Mouse (Mus musculus) embryonic facial prominence, embryonic 14.5 days (tissue): ENCODE results near the gene Ramp2. TPM values are rescaled to one million over a fixed set of nuclear protein-coding genes. Genes with fewer than 3 reads are reported as not detected.

Experiments
- ATAC-seq: fragments of 200-750 bp; cut with Nextera tagmentation; 2 replicates; pipeline ENCODE4 v1.8.0; 2017; ENCODE audit warnings: low read depth, moderate number of reproducible peaks, moderate TSS enrichment
- DNase-seq: peaks from one replicate; pipeline ENCODE4 v3.0.0-alpha.2; 2015; ENCODE audit warnings: low spot score
- H3K27ac ChIP-seq: fragments of 300-500 bp; sonication (generic); replicated peaks from 2 replicates; pipeline ENCODE4 v1.5.1; 2014; ENCODE audit warnings: low read depth, mild to moderate bottlenecking, low read length, moderate library complexity
- H3K27me3 ChIP-seq: fragments of 300-500 bp; sonication (generic); replicated peaks from 2 replicates; pipeline ENCODE4 v1.6.1; 2014; ENCODE audit warnings: low read length; ENCODE audit not compliant: control insufficient read depth, insufficient read depth
- H3K36me3 ChIP-seq: fragments of 300-500 bp; sonication (generic); 2 replicates; pipeline ENCODE4 v1.6.1; 2014; ENCODE audit warnings: low read length, mixed read lengths; ENCODE audit not compliant: control insufficient read depth, insufficient read depth
- H3K4me1 ChIP-seq: fragments of 300-500 bp; sonication (generic); 2 replicates; pipeline ENCODE4 v1.6.1; 2014; ENCODE audit warnings: antibody characterized with exemption, low read length; ENCODE audit not compliant: control insufficient read depth, insufficient read depth
- H3K4me2 ChIP-seq: fragments of 300-500 bp; sonication (generic); 2 replicates; pipeline ENCODE4 v1.6.1; 2014; ENCODE audit warnings: low read depth, mild to moderate bottlenecking, low read length, moderate library complexity, mixed read lengths
- H3K4me3 ChIP-seq: fragments of 300-500 bp; sonication (generic); 2 replicates; pipeline ENCODE4 v1.5.1; 2014; ENCODE audit warnings: low read depth, mild to moderate bottlenecking, low read length
- H3K9ac ChIP-seq: fragments of 300-500 bp; sonication (generic); 2 replicates; pipeline ENCODE4 v1.6.1; 2014; ENCODE audit warnings: low read depth, mild to moderate bottlenecking, low read length, moderate library complexity, mixed read lengths
- H3K9me3 ChIP-seq: fragments of 300-500 bp; sonication (generic); 2 replicates; pipeline ENCODE4 v1.6.1; 2016; ENCODE audit warnings: low read length; ENCODE audit not compliant: control insufficient read depth
- WGBS: fragments of 180-500 bp; shearing (Covaris S2); extraction: QIAGEN DNeasy Blood & Tissue Kit; methylation state at CpG from one replicate; pipeline ENCODE4 v1.1.7; 2014; 5-methylcytosine and 5-hydroxymethylcytosine counted together
- polyA plus RNA-seq: library from polyadenylated mRNA; unstranded; fragments of >200 nt; fragmentation: Nextera tagmentation; extraction: Ambion mirVana; gene quantifications from 2 replicates; pipeline ENCODE4 v1.2.1, GENCODE M21; 2014

Gene Ramp2
- 128 and 154 TPM in 2 replicates for polyA plus RNA-seq

- Histone ChIP-seq H3K27ac (peak within 1 kb of the TSS; percentile 83), H3K27me3 (no peaks in the 10 kb centered on the region), H3K4me3 (peak within 1 kb of the TSS; percentile 68), H3K36me3 (no peaks in the 10 kb centered on the region), H3K4me2 (peak within 1 kb of the TSS; percentile 95), H3K9me3 (no peaks in the 10 kb centered on the region), H3K9ac (peak within 1 kb of the TSS; percentile 76), H3K4me1 (peaks cover 14% of the 10 kb centered on the region)
- ATAC-seq (peak; percentile 74), DNase-seq (peak; percentile 74)
- WGBS = under 1% methylated on average over 31 of the region's 63 CpGs
Measured at GRCm38 (mm10) chr11:101245855-101246701, at the start of gene Ramp2. Gene Ramp2, plus strand, starts transcription at chr11:101246028.

- WGBS = 94% methylated on average over 8 of the region's 8 CpGs
- Histone ChIP-seq H3K27me3 (no peaks in the 10 kb centered on the region), H3K4me1 (no peaks in the 10 kb centered on the region), H3K4me2 (no peak overlapping the region), H3K9ac (no peak overlapping the region), H3K27ac (no peak overlapping the region), H3K9me3 (no peaks in the 10 kb centered on the region), H3K36me3 (peaks cover 86% of the 10 kb centered on the region), H3K4me3 (no peak overlapping the region)
- DNase-seq = no peak
- ATAC-seq = no peak
Measured at GRCm38 (mm10) chr11:101196175-101196574, 49.7 kb upstream of the Ramp2 start.

GRCm38 (mm10) chr11:101199555-101199954 lies 46.3 kb upstream of the Ramp2 start:
- H3K9ac ChIP-seq = no peak overlapping the region
- no peak overlapping the region for H3K27ac ChIP-seq
- no peaks in the 10 kb centered on the region for H3K4me1 ChIP-seq
- H3K36me3 ChIP-seq = peaks cover 88% of the 10 kb centered on the region
- ATAC-seq (no peak), DNase-seq (no peak)
- H3K9me3 ChIP-seq = no peaks in the 10 kb centered on the region
- WGBS = 95% methylated on average over 3 of the region's 3 CpGs
- H3K27me3 ChIP-seq = no peaks in the 10 kb centered on the region
- no peak overlapping the region for H3K4me3 ChIP-seq
- H3K4me2 ChIP-seq = no peak overlapping the region

GRCm38 (mm10) chr11:101200986-101201385 lies 44.8 kb upstream of the Ramp2 start:
- Histone ChIP-seq H3K4me2 (no peak overlapping the region), H3K27ac (no peak overlapping the region), H3K4me3 (no peak overlapping the region), H3K4me1 (no peaks in the 10 kb centered on the region), H3K36me3 (peaks cover 87% of the 10 kb centered on the region), H3K9me3 (no peaks in the 10 kb centered on the region), H3K27me3 (no peaks in the 10 kb centered on the region), H3K9ac (no peak overlapping the region)
- no peak for ATAC-seq
- peak; percentile 59 for DNase-seq
- WGBS = 29% methylated on average over 7 of the region's 7 CpGs

GRCm38 (mm10) chr11:101211970-101212369 lies 33.9 kb upstream of the Ramp2 start:
- peaks cover 82% of the 10 kb centered on the region for H3K36me3 ChIP-seq
- no peak overlapping the region for H3K27ac ChIP-seq
- no peaks in the 10 kb centered on the region for H3K9me3 ChIP-seq
- H3K4me2 ChIP-seq = no peak overlapping the region
- H3K9ac ChIP-seq = no peak overlapping the region
- 43% methylated on average over 3 of the region's 3 CpGs for WGBS
- DNase-seq (peak; percentile 91), ATAC-seq (peak; percentile 79)
- no peaks in the 10 kb centered on the region for H3K27me3 ChIP-seq
- no peaks in the 10 kb centered on the region for H3K4me1 ChIP-seq
- no peak overlapping the region for H3K4me3 ChIP-seq

- ATAC-seq (no peak), DNase-seq (no peak)
- Histone ChIP-seq H3K9me3 (no peaks in the 10 kb centered on the region), H3K27me3 (no peaks in the 10 kb centered on the region), H3K36me3 (peaks cover 50% of the 10 kb centered on the region), H3K4me1 (no peaks in the 10 kb centered on the region), H3K27ac (no peak overlapping the region), H3K9ac (no peak overlapping the region), H3K4me3 (no peak overlapping the region), H3K4me2 (no peak overlapping the region)
- WGBS = 89% methylated on average over 5 of the region's 5 CpGs
Measured at GRCm38 (mm10) chr11:101216936-101217335, 28.9 kb upstream of the Ramp2 start.

- Histone ChIP-seq H3K9me3 (no peaks in the 10 kb centered on the region), H3K4me1 (no peaks in the 10 kb centered on the region), H3K36me3 (peaks cover 39% of the 10 kb centered on the region), H3K4me3 (no peak overlapping the region), H3K27me3 (no peaks in the 10 kb centered on the region), H3K9ac (no peak overlapping the region), H3K27ac (no peak overlapping the region), H3K4me2 (no peak overlapping the region)
- DNase-seq (no peak), ATAC-seq (no peak)
- 74% methylated on average over 10 of the region's 10 CpGs for WGBS
Measured at GRCm38 (mm10) chr11:101218436-101219055, 27.3 kb upstream of the Ramp2 start.

GRCm38 (mm10) chr11:101220853-101221252 lies 25.0 kb upstream of the Ramp2 start:
- Histone ChIP-seq H3K4me2 (no peak overlapping the region), H3K36me3 (0 out of 2 replicates have a peak, but pooled peaks cover 17% of the 10 kb centered on the region), H3K4me1 (peaks cover 5% of the 10 kb centered on the region), H3K27me3 (no peaks in the 10 kb centered on the region), H3K4me3 (no peak overlapping the region), H3K9ac (no peak overlapping the region), H3K27ac (no peak overlapping the region), H3K9me3 (no peaks in the 10 kb centered on the region)
- DNase-seq (no peak), ATAC-seq (no peak)
- WGBS = 42% methylated on average over 2 of the region's 2 CpGs
